Mouse (Mus musculus) CH12F3 (cell line): ENCODE results near the gene Krtap10-10.

ENCODE experiments used
- in situ Hi-C: fragments of 300-500 bp; cut with MboI; formaldehyde crosslinking; loops from 2 replicates; pipeline ENCODE4 v1.14.3; 2020; ENCODE audit warnings: low sequenced_read_pairs

The Krtap10-10 gene

GRCm38 (mm10) chr10:77864762-77865143, 29.0 kb downstream of the Krtap10-10 start:
- in situ Hi-C loops, result no loop called here

DNA sequence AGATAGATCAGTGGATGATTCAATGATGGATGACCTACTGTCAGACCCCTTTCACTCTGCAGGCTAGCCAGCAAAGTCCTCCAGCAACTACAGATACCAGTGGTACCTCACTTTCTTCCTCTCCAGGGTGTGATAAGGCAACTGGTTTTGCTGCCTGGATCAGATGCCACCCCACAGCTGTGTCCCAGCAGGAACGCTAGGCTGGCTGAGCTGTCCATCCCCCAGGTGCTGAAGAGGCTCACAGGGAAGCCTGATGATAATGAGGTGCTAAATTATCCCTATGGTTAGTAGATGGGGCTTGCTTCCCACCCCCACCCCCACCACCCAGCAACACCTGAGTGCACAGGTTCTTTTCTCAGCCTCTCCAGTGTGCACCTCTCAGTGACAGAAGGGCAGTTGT, 31.8 kb downstream of the Krtap10-10 start:
- in situ Hi-C loops, result no loop called here

DNA sequence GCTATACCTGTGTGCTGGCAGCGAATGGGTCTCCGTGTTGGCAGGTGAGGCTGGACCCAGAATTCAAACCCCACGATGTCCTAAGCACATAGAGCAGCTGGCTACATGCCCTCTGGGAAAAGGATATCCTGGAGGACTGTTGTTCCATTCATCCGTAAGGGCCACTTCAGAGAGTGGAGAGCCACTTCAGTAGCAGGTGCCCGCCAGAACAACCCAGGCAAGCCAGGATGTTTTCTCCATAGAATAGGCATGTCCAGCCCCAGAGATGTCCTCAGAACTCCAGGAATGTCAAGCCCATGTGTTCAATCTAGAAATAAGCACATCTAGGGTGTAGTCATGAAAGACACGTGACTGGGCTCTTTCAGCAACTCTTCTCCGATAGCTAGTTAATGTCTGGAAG, 33.9 kb downstream of the Krtap10-10 start:
- in situ Hi-C loops, result no loop called here

GRCm38 (mm10) chr10:77878985-77879384, 43.2 kb downstream of the Krtap10-10 start:
- in situ Hi-C loops, result no loop called here

GRCm38 (mm10) chr10:77880305-77880704, 44.6 kb downstream of the Krtap10-10 start:
- in situ Hi-C loops, result no loop called here

DNA sequence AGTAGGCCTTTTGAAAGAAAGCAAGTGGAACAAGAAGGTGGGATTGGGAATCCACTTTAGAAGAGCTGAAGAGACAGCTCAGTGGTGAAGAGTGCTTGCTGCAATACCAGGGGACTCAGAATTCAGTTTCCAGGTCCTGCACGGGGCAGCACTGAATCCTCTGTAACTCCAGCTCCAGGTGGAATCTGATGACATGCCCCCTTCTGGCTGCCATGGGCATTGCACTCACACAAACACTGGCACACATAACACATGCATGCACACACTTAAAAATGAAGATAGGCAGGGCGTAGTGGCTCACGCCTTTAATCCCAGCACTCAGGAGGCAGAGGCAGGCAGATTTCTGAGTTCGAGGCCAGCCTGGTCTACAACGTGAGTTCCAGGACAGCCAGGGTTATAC, 46.8 kb downstream of the Krtap10-10 start:
- in situ Hi-C loops, result no loop called here

DNA sequence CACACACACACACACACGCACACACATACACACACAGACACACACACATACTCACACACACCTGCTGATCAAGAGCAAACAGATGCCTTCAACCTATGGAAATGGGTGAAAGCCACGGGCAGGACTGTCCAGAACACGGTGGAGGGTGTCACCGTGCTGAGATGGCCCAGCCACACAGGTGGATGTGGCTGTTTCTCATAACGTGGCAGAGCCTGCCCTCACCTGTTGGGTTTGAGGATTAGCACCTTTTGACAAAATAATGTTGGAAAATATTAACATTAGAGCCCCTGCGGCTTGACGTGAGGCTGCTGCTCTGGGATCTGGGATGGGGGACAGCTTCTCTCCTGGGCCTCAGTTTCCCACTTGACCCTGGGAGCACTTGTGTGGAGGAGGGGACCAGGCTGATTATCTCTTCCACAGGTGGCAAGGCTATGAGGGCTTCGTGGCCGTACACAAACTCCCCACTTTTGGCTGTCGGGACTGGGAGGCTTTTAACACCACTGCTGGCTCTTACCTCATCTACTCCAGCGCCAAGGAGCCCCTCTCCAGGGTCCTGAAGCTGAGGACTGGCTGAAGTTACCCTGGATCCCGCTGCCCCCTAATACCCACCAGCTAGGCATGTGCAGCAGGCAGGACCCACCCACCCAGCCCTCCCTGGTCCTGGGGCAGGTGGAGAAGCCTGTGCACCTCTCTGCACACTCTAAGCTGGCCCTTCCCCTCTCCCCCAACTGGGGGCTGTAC, 50.4 kb downstream of the Krtap10-10 start:
- in situ Hi-C loops, result no loop called here
